Mouse (Mus musculus): Measurements from ENCODE around the gene Hopx. TPM values are rescaled to one million over a fixed set of nuclear protein-coding genes. Genes with fewer than 3 reads are reported as not detected.

Gene Hopx
- 1.6 and 2.8 TPM in 2 replicates for polyA plus RNA-seq (2016; fragmentation: Nextera tagmentation; extraction: Ambion mirVana)

DNA sequence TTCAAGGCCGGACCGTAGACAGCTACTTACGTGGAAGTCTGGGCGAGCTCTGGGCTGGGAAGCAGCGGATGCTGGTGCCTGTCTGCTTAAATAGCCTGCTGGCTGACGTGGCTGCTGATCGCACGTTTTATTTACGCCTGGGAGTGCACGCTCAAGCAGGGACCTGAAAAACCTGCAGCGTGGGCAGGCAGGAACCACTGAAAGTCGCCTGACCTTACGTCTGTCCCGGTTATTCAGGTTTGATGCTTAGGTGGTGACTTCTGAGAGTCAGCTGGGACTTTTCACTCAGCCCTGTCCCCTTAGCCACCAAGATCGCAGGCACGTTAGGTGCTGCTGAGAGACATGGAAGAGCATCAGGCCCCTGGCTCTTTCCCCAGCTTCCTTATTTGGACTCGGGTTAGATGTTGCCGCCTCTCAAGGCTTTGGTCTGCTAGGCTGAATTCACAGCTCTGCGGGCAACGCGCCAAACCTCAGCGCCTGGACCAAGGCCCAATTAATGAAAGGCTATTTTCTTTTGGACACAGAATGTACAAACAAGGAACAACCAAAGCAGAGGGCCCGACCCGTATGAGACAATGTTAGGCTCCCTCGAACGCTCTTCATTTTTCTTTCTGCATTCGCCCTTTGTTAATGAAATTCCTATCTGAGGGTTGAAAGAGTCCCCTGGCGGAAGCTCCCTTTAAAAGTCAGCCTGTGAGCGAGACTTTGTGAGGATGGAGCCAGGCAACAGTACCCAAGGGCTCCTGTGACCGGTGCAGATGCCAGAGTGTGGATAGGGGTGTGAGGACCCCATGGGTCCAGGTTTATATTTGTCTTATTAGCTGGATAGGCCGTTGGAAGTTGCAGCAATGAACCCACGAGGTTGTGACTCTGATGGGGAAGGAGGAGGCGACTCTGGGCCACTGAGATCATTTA lies at the start of gene Hopx:
Hopx (minus strand) TSS at position 305 of the 915 bp plus-strand sequence.
- Histone ChIP-seq H3K27me3 (no peaks in the 10 kb centered on the region), H3K4me1 (peaks cover 10% of the 10 kb centered on the region), H3K9ac (no peak within 1 kb of the TSS), H3K4me3 (no peak within 1 kb of the TSS), H3K9me3 (replicated peaks) (no peaks in the 10 kb centered on the region), H3K27ac (0 out of 2 replicates have a peak within 1 kb of the TSS, but pooled peaks have one; percentile 44), H3K4me2 (replicated peaks) (peak within 1 kb of the TSS; percentile 20), H3K36me3 (no peaks in the 10 kb centered on the region)
- peak; percentile 72 for ATAC-seq (ENCODE audit: low FRiP score)
- WGBS = 44% methylated on average over 33 of the region's 33 CpGs

DNA sequence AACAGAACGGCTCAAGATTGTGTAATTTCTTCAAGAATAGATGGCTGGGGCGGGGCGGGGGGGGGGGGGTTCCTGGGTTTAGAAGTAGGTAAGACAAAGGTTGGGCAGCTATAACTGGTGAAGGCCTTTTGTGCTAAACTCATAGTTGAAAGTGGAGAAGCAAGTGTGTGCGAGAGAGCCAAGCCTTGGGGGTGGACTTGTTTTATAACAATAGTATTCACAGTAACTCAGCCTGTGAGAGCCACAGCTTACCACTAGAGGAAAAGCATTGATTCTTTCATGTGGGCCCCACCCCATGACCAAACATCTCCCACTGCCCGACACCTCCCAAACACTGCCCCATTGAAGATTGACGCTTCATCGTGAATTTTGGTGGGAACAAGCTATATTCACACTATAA lies 48.7 kb upstream of the Hopx start:
- no peak overlapping the region for H3K4me3 ChIP-seq
- 86% methylated on average over 7 of the region's 7 CpGs for WGBS
- H3K9me3 ChIP-seq (replicated peaks) = no peaks in the 10 kb centered on the region
- no peaks in the 10 kb centered on the region for H3K27me3 ChIP-seq
- no peak overlapping the region for H3K9ac ChIP-seq
- no peak for ATAC-seq (ENCODE audit: low FRiP score)
- no peak overlapping the region for H3K27ac ChIP-seq
- H3K4me1 ChIP-seq = no peaks in the 10 kb centered on the region
- no peak overlapping the region for H3K4me2 ChIP-seq (replicated peaks)
- no peaks in the 10 kb centered on the region for H3K36me3 ChIP-seq

DNA sequence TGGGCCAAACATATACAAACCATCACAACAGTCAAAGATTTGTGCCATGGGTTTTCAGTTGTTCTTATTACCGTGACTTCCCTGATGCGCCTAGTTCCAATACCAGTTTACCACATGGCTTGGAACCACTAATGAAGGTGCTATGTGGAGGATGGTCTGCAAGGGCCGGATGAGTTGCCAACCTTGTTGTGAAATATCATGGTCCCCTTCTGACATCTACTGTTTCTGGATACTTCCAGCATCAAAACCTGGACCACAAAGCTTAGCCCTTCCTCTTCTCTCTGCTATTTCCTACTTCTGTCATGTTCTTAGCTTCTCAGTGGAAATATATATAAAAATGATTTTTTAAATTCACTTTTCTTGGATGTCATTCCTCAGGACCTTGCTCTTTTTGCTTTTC lies 47.6 kb upstream of the Hopx start:
- ATAC-seq (ENCODE audit: low FRiP score) = no peak
- no peak overlapping the region for H3K9ac ChIP-seq
- no peaks in the 10 kb centered on the region for H3K27me3 ChIP-seq
- H3K36me3 ChIP-seq = no peaks in the 10 kb centered on the region
- WGBS = 93% methylated on average over 3 of the region's 3 CpGs
- no peak overlapping the region for H3K27ac ChIP-seq
- no peak overlapping the region for H3K4me3 ChIP-seq
- no peak overlapping the region for H3K4me2 ChIP-seq (replicated peaks)
- H3K4me1 ChIP-seq = no peaks in the 10 kb centered on the region
- no peaks in the 10 kb centered on the region for H3K9me3 ChIP-seq (replicated peaks)

DNA sequence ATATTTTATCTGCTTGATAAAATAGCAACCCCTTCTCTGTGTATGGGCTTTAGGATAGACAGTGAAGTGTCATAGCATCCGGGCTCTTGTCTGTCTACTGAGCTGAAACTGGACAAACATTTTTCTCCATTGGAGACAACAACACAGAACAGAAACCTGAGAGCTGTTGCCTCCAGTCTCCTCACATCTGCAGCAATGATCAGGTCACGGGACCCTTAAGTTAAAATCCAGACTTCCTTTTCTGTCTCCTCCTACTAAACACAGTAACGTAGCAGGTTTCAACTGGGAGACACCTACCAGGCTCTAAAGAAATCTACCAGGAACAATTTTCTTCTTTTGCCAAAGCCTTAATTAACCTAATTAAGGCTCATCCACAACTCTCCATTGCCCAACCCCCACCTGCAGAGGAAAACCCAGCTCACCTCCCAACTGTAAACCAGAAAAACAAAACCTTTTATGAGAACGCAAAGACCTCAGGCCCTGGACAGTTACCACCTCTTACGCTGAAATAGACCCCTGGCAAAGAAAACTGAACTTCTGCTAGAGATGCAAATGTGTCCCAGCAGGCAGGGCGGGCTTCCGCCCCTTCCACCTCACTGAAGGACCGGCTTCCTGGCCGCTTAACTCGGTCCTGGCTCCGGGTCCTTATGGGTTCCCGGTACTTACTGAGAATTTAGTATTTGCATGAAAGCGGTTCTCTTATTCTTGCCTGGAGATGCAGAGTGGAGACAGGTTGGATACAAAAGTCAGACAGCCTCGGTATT lies 43.0 kb upstream of the Hopx start:
- no peak overlapping the region for H3K4me3 ChIP-seq
- H3K36me3 ChIP-seq = no peaks in the 10 kb centered on the region
- H3K27ac ChIP-seq = no peak overlapping the region
- H3K27me3 ChIP-seq = no peaks in the 10 kb centered on the region
- H3K4me2 ChIP-seq (replicated peaks) = no peak overlapping the region
- H3K9me3 ChIP-seq (replicated peaks) = no peaks in the 10 kb centered on the region
- 0 out of 2 replicates have a peak, but pooled peaks cover 2% of the 10 kb centered on the region for H3K4me1 ChIP-seq
- ATAC-seq (ENCODE audit: low FRiP score) = no peak
- WGBS = 38% methylated on average over 14 of the region's 14 CpGs
- no peak overlapping the region for H3K9ac ChIP-seq

DNA sequence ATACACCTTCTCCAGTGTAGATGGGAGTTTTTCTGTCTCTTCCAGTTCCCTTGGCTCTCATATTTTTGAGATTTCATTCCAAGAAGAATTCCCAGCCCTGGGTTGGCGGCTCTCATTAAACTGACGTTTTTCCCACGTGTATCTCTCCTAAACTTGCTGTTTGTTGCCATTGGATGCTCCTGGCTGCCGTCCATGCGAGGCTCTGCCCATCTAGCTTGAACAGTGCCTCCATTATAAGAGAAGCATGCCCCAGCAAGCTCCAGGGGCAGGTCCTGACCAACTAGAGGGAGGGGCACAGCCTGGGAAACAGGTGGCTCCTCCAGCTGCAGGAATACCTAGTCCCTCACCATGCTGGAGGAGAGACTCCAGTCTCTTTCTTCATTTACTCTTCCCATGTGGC lies 42.0 kb upstream of the Hopx start:
- H3K4me1 ChIP-seq = 0 out of 2 replicates have a peak, but pooled peaks cover 2% of the 10 kb centered on the region
- no peak overlapping the region for H3K27ac ChIP-seq
- H3K9me3 ChIP-seq (replicated peaks) = no peaks in the 10 kb centered on the region
- H3K9ac ChIP-seq = no peak overlapping the region
- no peaks in the 10 kb centered on the region for H3K36me3 ChIP-seq
- no peak overlapping the region for H3K4me3 ChIP-seq
- 73% methylated on average over 5 of the region's 5 CpGs for WGBS
- H3K4me2 ChIP-seq (replicated peaks) = no peak overlapping the region
- no peak for ATAC-seq (ENCODE audit: low FRiP score)
- H3K27me3 ChIP-seq = no peaks in the 10 kb centered on the region

DNA sequence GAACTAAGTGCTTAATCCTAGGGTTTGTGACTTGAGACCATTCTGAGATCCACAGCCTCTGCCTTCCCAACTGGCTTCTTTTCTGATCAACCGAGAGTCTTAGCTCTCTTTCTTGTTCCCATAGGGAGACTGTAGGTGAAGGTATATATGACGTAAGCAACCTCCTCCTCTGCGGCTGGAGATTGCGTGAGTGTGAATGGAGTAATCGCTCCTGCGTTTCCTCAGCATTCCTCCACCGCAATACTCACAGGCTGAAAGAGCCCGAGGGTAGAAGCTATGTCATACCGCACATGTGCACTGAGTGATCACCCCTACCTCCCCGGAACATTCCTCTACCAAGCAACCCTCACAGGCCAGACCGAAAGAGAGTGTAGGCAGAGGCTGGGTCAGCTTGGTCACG lies 40.6 kb upstream of the Hopx start:
- H3K4me2 ChIP-seq (replicated peaks) = no peak overlapping the region
- H3K27ac ChIP-seq = no peak overlapping the region
- no peak for ATAC-seq (ENCODE audit: low FRiP score)
- H3K4me1 ChIP-seq = 0 out of 2 replicates have a peak, but pooled peaks cover 2% of the 10 kb centered on the region
- H3K4me3 ChIP-seq = no peak overlapping the region
- H3K27me3 ChIP-seq = no peaks in the 10 kb centered on the region
- H3K9me3 ChIP-seq (replicated peaks) = no peaks in the 10 kb centered on the region
- no peak overlapping the region for H3K9ac ChIP-seq
- 93% methylated on average over 12 of the region's 12 CpGs for WGBS
- H3K36me3 ChIP-seq = no peaks in the 10 kb centered on the region

DNA sequence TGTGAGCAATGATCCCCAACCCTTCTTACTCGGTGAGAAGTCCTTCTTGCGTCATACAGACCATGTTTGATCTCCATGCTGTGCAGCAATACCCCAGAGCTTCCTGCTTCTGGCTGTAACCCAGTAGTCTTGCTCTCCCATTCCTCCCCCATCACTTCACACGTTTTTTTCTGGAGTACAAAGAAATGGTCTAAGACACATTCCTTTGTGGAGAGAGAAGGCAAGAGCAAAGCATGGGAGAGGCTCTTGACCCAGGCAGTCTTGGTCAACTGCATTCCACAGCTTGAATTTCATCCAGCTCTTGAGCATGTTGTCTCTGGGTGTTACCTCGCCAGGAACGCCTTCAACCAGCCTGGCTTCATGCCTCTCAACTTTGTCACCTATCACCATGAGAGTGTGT lies 39.9 kb upstream of the Hopx start:
- Histone ChIP-seq H3K27me3 (no peaks in the 10 kb centered on the region), H3K36me3 (no peaks in the 10 kb centered on the region), H3K9ac (no peak overlapping the region), H3K9me3 (replicated peaks) (no peaks in the 10 kb centered on the region), H3K4me1 (0 out of 2 replicates have a peak, but pooled peaks cover 2% of the 10 kb centered on the region), H3K27ac (no peak overlapping the region), H3K4me3 (no peak overlapping the region), H3K4me2 (replicated peaks) (no peak overlapping the region)
- 83% methylated on average over 5 of the region's 5 CpGs for WGBS
- ATAC-seq (ENCODE audit: low FRiP score) = no peak

DNA sequence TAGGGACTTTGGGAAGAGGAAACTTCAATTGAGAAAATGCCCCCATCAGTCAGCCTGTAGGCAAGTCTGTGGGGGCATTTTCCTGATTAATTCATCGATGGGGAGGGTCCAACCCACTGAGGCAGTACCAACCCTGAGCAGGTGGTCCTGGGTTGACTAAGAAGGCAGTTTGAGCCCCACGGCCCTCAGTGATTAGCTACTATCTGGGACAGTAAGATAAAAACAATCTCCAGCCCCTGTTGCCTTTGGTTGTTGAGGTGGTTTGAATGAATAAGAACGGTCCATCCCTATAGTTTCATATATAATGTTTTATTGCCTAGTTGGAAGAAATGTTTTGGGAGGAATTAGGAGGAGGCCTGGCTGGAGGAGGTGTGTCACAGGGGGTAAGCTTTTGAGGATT lies 36.8 kb upstream of the Hopx start:
- no peak overlapping the region for H3K27ac ChIP-seq
- 87% methylated on average over 3 of the region's 3 CpGs for WGBS
- H3K36me3 ChIP-seq = no peaks in the 10 kb centered on the region
- H3K4me3 ChIP-seq = no peak overlapping the region
- H3K27me3 ChIP-seq = no peaks in the 10 kb centered on the region
- H3K9me3 ChIP-seq (replicated peaks) = no peaks in the 10 kb centered on the region
- H3K4me1 ChIP-seq = no peaks in the 10 kb centered on the region
- H3K4me2 ChIP-seq (replicated peaks) = no peak overlapping the region
- no peak overlapping the region for H3K9ac ChIP-seq
- ATAC-seq (ENCODE audit: low FRiP score) = no peak

DNA sequence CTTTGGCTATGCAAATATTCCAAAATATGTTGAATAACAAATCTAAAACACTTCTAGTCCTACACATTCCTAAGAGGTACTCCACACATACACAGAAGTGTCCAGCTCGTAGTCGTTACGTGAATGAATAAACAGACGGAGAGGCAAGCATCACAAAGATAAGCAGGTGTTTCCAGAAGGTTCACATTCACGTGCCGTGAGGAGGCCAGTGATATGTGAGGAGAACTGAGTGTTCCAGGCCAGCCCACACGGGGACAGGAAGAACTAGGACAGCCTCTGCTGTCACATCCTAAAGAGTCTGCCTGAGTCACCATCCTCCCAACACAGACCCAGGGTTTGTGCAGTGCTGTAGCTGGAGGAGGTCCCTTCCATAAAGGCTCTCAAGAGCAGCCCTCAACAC lies 36.2 kb upstream of the Hopx start:
- H3K4me1 ChIP-seq = no peaks in the 10 kb centered on the region
- H3K36me3 ChIP-seq = no peaks in the 10 kb centered on the region
- H3K9ac ChIP-seq = no peak overlapping the region
- no peaks in the 10 kb centered on the region for H3K9me3 ChIP-seq (replicated peaks)
- no peak for ATAC-seq (ENCODE audit: low FRiP score)
- H3K4me2 ChIP-seq (replicated peaks) = no peak overlapping the region
- H3K27me3 ChIP-seq = no peaks in the 10 kb centered on the region
- no peak overlapping the region for H3K27ac ChIP-seq
- H3K4me3 ChIP-seq = no peak overlapping the region
- 83% methylated on average over 7 of the region's 7 CpGs for WGBS

DNA sequence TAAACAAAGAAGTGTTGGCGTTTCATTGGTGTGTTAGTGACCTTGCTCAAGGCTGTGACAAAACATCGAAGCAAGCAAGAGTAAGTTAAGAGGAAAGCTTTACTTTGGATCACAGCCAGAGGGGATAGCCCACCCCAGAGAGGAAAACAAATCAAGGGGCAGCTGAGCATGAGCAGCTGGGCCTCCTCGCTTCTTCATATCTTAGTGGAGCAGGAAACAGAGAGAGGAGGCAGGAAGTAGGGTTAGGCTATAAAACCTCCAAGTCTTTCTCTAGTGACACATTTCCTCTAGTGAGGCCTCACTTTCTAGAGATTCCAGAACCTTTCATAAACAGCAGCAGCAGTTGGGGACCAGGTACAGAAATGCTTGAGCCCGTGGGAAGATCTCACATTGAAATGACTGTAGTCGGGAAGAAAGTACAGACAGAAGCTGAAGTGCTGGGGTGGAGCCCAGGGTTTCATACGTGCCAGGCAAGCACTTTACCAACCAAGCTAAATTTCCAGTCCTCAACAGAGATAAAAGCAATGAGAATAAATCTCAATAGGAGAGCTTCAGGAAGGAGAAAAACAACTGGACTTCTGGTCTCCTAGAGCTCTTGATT lies 33.2 kb upstream of the Hopx start:
- Histone ChIP-seq H3K27me3 (no peaks in the 10 kb centered on the region), H3K36me3 (no peaks in the 10 kb centered on the region), H3K4me1 (no peaks in the 10 kb centered on the region), H3K4me3 (no peak overlapping the region), H3K9me3 (replicated peaks) (no peaks in the 10 kb centered on the region), H3K4me2 (replicated peaks) (no peak overlapping the region), H3K9ac (no peak overlapping the region), H3K27ac (no peak overlapping the region)
- no peak for ATAC-seq (ENCODE audit: low FRiP score)
- WGBS = 81% methylated on average over 6 of the region's 6 CpGs

DNA sequence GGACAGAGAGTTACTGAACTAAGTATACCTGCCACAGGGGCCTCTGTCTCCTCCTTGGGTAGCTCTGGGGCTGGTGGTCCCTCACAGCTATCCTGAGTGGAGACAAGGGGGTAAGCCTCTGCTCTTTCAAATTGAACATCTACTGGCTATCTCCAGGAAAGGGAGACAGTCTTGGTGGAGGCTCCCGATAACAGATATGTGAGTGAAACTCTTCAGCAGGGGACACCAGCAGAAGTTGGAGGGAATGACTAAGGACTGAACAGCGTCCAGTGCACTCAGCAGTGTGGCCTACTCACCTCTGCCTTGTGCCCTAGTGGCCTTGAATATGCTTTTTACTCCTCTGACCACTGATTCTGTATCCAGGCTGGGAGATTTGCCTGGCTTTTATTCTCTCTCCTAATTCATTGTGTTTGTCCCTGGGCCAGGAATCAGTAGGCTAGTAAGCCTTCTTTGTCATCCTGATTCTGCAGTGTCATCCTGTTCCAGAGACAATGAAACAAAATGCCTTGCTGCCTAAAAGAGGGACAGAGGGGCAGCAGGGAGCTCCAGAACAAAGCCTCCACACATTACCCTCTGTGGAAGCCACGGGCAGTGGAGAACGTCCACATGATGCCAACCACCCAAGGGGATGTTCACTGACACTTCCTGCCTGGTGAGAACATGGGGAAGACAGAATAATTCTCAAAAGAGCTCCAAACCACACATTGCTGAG lies 31.7 kb upstream of the Hopx start:
- H3K4me1 ChIP-seq = no peaks in the 10 kb centered on the region
- no peak overlapping the region for H3K9ac ChIP-seq
- no peak overlapping the region for H3K27ac ChIP-seq
- H3K27me3 ChIP-seq = no peaks in the 10 kb centered on the region
- no peaks in the 10 kb centered on the region for H3K9me3 ChIP-seq (replicated peaks)
- no peak overlapping the region for H3K4me3 ChIP-seq
- H3K36me3 ChIP-seq = no peaks in the 10 kb centered on the region
- no peak overlapping the region for H3K4me2 ChIP-seq (replicated peaks)
- WGBS = 43% methylated on average over 4 of the region's 4 CpGs
- ATAC-seq (ENCODE audit: low FRiP score) = no peak

DNA sequence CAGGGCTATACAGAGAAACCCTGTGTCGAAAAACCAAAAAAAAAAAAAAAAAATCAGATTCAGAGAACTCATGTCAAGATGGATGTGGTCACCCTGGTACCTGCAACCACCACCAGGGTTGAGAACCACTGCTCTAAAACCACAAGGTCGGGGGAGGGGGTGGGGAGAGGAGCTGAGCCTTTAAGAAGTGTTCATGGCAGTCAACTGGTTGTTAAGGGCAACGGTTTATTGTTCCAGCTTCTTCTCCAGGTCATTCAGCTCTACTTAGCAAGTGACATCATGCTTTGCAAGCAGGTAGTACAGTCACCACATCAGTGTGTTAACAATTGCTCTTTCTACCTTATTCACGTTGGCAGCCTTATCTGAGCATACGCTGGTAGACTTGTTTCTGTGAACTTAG lies 29.7 kb upstream of the Hopx start:
- no peak overlapping the region for H3K4me2 ChIP-seq (replicated peaks)
- no peak overlapping the region for H3K9ac ChIP-seq
- H3K36me3 ChIP-seq = no peaks in the 10 kb centered on the region
- H3K9me3 ChIP-seq (replicated peaks) = no peaks in the 10 kb centered on the region
- H3K4me1 ChIP-seq = peaks cover 2% of the 10 kb centered on the region; the same call in 1 of the 2 replicates
- no peaks in the 10 kb centered on the region for H3K27me3 ChIP-seq
- no peak overlapping the region for H3K27ac ChIP-seq
- 78% methylated on average over 5 of the region's 5 CpGs for WGBS
- no peak overlapping the region for H3K4me3 ChIP-seq
- no peak for ATAC-seq (ENCODE audit: low FRiP score)

Data from hindbrain, embryonic 12.5 days (tissue).